Mouse (Mus musculus): Measurements from ENCODE around the gene Ulk3. TPM values are rescaled to one million over a fixed set of nuclear protein-coding genes. Genes with fewer than 3 reads are reported as not detected.
A peak's percentile ranks its signal among the peaks of the same experiment; 100 is the strongest.

Gene Ulk3
- polyA plus RNA-seq, 1 experiment from 2014 or later: 10.0 TPM

- peak overlapping the region; percentile 85; the same call in 1 of the 2 replicates for H3K27ac ChIP-seq (ENCODE audit: low read depth, low read length)
- H3K9me3 ChIP-seq (replicated peaks; ENCODE audit: control insufficient read depth, low read length): no peaks in the 10 kb centered on the region
- peak overlapping the region; percentile 59 for H3K4me2 ChIP-seq
- H3K9ac ChIP-seq (ENCODE audit: low read depth, low read length): peak overlapping the region; percentile 59
- H3K4me1 ChIP-seq (ENCODE audit: control insufficient read depth, insufficient read depth, low read length): peaks cover 75% of the 10 kb centered on the region
- no peaks in the 10 kb centered on the region for H3K27me3 ChIP-seq (ENCODE audit: control insufficient read depth, insufficient read depth, low read length)
- 77% methylated on average over 5 of the region's 5 CpGs for WGBS (ENCODE audit: insufficient replicate concordance)
- ATAC-seq (replicated peaks; ENCODE audit: insufficient number of reproducible peaks, low FRiP score, low TSS enrichment): no peak
- peaks cover 3% of the 10 kb centered on the region; the same call in 1 of the 2 replicates for H3K36me3 ChIP-seq (ENCODE audit: control insufficient read depth, insufficient read depth, low read length)
- H3K4me3 ChIP-seq (ENCODE audit: low read depth, low read length): no peak overlapping the region
These were observed 50.5 kb downstream of the Ulk3 start for GRCm38 (mm10) chr9:57639661-57640328.

- Histone ChIP-seq H3K9ac (ENCODE audit: low read depth, low read length) (peak overlapping the region; percentile 59), H3K36me3 (ENCODE audit: control insufficient read depth, insufficient read depth, low read length) (peaks cover 3% of the 10 kb centered on the region; the same call in 1 of the 2 replicates), H3K4me3 (ENCODE audit: low read depth, low read length) (0 out of 2 replicates have a peak overlapping the region, but pooled peaks have one; percentile 19), H3K4me2 (peak overlapping the region; percentile 59), H3K4me1 (ENCODE audit: control insufficient read depth, insufficient read depth, low read length) (peaks cover 75% of the 10 kb centered on the region), H3K27me3 (ENCODE audit: control insufficient read depth, insufficient read depth, low read length) (no peaks in the 10 kb centered on the region), H3K27ac (ENCODE audit: low read depth, low read length) (peak overlapping the region; percentile 12; the same call in 1 of the 2 replicates), H3K9me3 (replicated peaks; ENCODE audit: control insufficient read depth, low read length) (no peaks in the 10 kb centered on the region)
- 15% methylated on average over 15 of the region's 15 CpGs for WGBS (ENCODE audit: insufficient replicate concordance)
- no peak for ATAC-seq (replicated peaks; ENCODE audit: insufficient number of reproducible peaks, low FRiP score, low TSS enrichment)
These were observed 51.1 kb downstream of the Ulk3 start for GRCm38 (mm10) chr9:57640384-57640783.

GRCm38 (mm10) chr9:57641022-57641421 is 51.8 kb downstream of the Ulk3 start:
- Histone ChIP-seq H3K27ac (ENCODE audit: low read depth, low read length) (no peak overlapping the region), H3K27me3 (ENCODE audit: control insufficient read depth, insufficient read depth, low read length) (no peaks in the 10 kb centered on the region), H3K36me3 (ENCODE audit: control insufficient read depth, insufficient read depth, low read length) (peaks cover 3% of the 10 kb centered on the region; the same call in 1 of the 2 replicates), H3K4me3 (ENCODE audit: low read depth, low read length) (no peak overlapping the region), H3K9me3 (replicated peaks; ENCODE audit: control insufficient read depth, low read length) (no peaks in the 10 kb centered on the region), H3K4me1 (ENCODE audit: control insufficient read depth, insufficient read depth, low read length) (peaks cover 75% of the 10 kb centered on the region), H3K4me2 (peak overlapping the region; percentile 59), H3K9ac (ENCODE audit: low read depth, low read length) (no peak overlapping the region)
- ATAC-seq (replicated peaks; ENCODE audit: insufficient number of reproducible peaks, low FRiP score, low TSS enrichment): no peak
- WGBS (ENCODE audit: insufficient replicate concordance): 45% methylated on average over 1 of the region's 1 CpGs

GRCm38 (mm10) chr9:57641775-57642550 is 52.7 kb downstream of the Ulk3 start:
- Histone ChIP-seq H3K4me2 (no peak overlapping the region), H3K9me3 (replicated peaks; ENCODE audit: control insufficient read depth, low read length) (no peaks in the 10 kb centered on the region), H3K9ac (ENCODE audit: low read depth, low read length) (no peak overlapping the region), H3K4me3 (ENCODE audit: low read depth, low read length) (no peak overlapping the region), H3K36me3 (ENCODE audit: control insufficient read depth, insufficient read depth, low read length) (peaks cover 3% of the 10 kb centered on the region; the same call in 1 of the 2 replicates), H3K27ac (ENCODE audit: low read depth, low read length) (no peak overlapping the region), H3K4me1 (ENCODE audit: control insufficient read depth, insufficient read depth, low read length) (peaks cover 70% of the 10 kb centered on the region), H3K27me3 (ENCODE audit: control insufficient read depth, insufficient read depth, low read length) (no peaks in the 10 kb centered on the region)
- 79% methylated on average over 13 of the region's 13 CpGs for WGBS (ENCODE audit: insufficient replicate concordance)
- no peak for ATAC-seq (replicated peaks; ENCODE audit: insufficient number of reproducible peaks, low FRiP score, low TSS enrichment)

GRCm38 (mm10) chr9:57643169-57643855 is 54.1 kb downstream of the Ulk3 start:
- H3K4me1 ChIP-seq (ENCODE audit: control insufficient read depth, insufficient read depth, low read length): peaks cover 56% of the 10 kb centered on the region
- no peaks in the 10 kb centered on the region for H3K27me3 ChIP-seq (ENCODE audit: control insufficient read depth, insufficient read depth, low read length)
- peaks cover 3% of the 10 kb centered on the region; the same call in 1 of the 2 replicates for H3K36me3 ChIP-seq (ENCODE audit: control insufficient read depth, insufficient read depth, low read length)
- H3K27ac ChIP-seq (ENCODE audit: low read depth, low read length): no peak overlapping the region
- H3K4me2 ChIP-seq: peak overlapping the region; percentile 94
- no peaks in the 10 kb centered on the region for H3K9me3 ChIP-seq (replicated peaks; ENCODE audit: control insufficient read depth, low read length)
- peak overlapping the region; percentile 99 for H3K4me3 ChIP-seq (ENCODE audit: low read depth, low read length)
- WGBS (ENCODE audit: insufficient replicate concordance): 77% methylated on average over 9 of the region's 9 CpGs
- no peak for ATAC-seq (replicated peaks; ENCODE audit: insufficient number of reproducible peaks, low FRiP score, low TSS enrichment)
- peak overlapping the region; percentile 13 for H3K9ac ChIP-seq (ENCODE audit: low read depth, low read length)

- Histone ChIP-seq H3K27ac (ENCODE audit: low read depth, low read length) (no peak overlapping the region), H3K4me2 (peak overlapping the region; percentile 94), H3K9me3 (replicated peaks; ENCODE audit: control insufficient read depth, low read length) (no peaks in the 10 kb centered on the region), H3K4me3 (ENCODE audit: low read depth, low read length) (peak overlapping the region; percentile 99), H3K36me3 (ENCODE audit: control insufficient read depth, insufficient read depth, low read length) (peaks cover 3% of the 10 kb centered on the region; the same call in 1 of the 2 replicates), H3K9ac (ENCODE audit: low read depth, low read length) (peak overlapping the region; percentile 13), H3K27me3 (ENCODE audit: control insufficient read depth, insufficient read depth, low read length) (no peaks in the 10 kb centered on the region), H3K4me1 (ENCODE audit: control insufficient read depth, insufficient read depth, low read length) (peaks cover 51% of the 10 kb centered on the region)
- WGBS (ENCODE audit: insufficient replicate concordance): 60% methylated on average over 7 of the region's 7 CpGs
- ATAC-seq (replicated peaks; ENCODE audit: insufficient number of reproducible peaks, low FRiP score, low TSS enrichment): no peak
These were observed 54.6 kb downstream of the Ulk3 start for GRCm38 (mm10) chr9:57643856-57644180.

GRCm38 (mm10) chr9:57644442-57644943 is 55.2 kb downstream of the Ulk3 start:
- ATAC-seq (replicated peaks; ENCODE audit: insufficient number of reproducible peaks, low FRiP score, low TSS enrichment): 0 out of 2 replicates have a peak, but pooled peaks have one; percentile 0
- H3K36me3 ChIP-seq (ENCODE audit: control insufficient read depth, insufficient read depth, low read length): peaks cover 3% of the 10 kb centered on the region; the same call in 1 of the 2 replicates
- peak overlapping the region; percentile 97; the same call in 1 of the 2 replicates for H3K27ac ChIP-seq (ENCODE audit: low read depth, low read length)
- peaks cover 45% of the 10 kb centered on the region for H3K4me1 ChIP-seq (ENCODE audit: control insufficient read depth, insufficient read depth, low read length)
- WGBS (ENCODE audit: insufficient replicate concordance): 2% methylated on average over 18 of the region's 18 CpGs
- H3K27me3 ChIP-seq (ENCODE audit: control insufficient read depth, insufficient read depth, low read length): no peaks in the 10 kb centered on the region
- H3K9ac ChIP-seq (ENCODE audit: low read depth, low read length): peak overlapping the region; percentile 96
- peak overlapping the region; percentile 99 for H3K4me3 ChIP-seq (ENCODE audit: low read depth, low read length)
- H3K4me2 ChIP-seq: peak overlapping the region; percentile 94
- no peaks in the 10 kb centered on the region for H3K9me3 ChIP-seq (replicated peaks; ENCODE audit: control insufficient read depth, low read length)
